Mouse (Mus musculus) embryo, embryonic 9.5 days (tissue): ENCODE results near the gene Tbc1d2b.
A peak's percentile ranks its signal among the peaks of the same experiment; 100 is the strongest.

Experiments used
- DNase-seq: peaks from one replicate; pipeline ENCODE4 v3.0.0-alpha.2; 2017; ENCODE audit errors: extremely low spot score

Tbc1d2b gene

DNA sequence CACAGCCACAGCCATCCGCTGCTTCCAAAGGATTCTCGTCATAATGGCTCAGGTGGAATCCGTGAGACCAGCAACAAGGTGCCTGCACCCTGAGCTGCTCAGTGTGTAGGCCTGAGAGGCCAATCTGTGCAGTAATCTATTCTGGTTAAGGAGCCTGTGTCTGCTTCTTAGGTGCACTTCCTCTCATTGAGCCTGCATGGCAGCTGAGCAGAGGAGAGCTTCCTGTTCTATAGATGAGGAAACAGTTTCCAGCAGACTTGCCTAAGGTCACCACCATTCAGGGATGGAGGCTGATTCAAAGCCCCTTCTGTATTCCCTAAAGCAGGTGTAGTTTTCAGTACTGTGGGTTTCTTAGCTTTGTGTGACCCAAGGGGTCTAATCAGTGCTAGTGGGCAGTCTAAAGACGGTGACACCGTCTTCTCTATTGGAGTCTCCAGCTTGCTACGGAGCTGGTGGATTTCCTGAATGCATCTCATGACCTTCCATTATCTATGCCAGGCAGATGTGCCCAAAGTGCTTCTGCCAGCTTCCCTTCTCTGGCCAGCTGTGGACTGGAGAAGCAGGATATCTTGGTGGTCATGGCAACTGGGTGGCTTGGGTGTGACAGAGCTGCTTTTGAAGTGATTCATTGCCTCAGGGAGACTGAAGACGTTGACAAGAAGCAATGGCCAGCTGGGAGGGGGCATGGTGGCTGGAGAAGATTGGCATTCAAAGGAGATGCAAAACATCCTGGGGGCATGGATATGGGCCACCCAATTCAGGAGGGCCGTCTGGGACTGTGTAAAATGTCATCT, 97.9 kb downstream of the Tbc1d2b start:
- no peak for DNase-seq

- DNase-seq: no peak
Measured at GRCm38 (mm10) chr9:90171421-90171820, 99.2 kb downstream of the Tbc1d2b start.

- DNase-seq: no peak
Measured at GRCm38 (mm10) chr9:90169965-90170364, 100.6 kb downstream of the Tbc1d2b start.

DNA sequence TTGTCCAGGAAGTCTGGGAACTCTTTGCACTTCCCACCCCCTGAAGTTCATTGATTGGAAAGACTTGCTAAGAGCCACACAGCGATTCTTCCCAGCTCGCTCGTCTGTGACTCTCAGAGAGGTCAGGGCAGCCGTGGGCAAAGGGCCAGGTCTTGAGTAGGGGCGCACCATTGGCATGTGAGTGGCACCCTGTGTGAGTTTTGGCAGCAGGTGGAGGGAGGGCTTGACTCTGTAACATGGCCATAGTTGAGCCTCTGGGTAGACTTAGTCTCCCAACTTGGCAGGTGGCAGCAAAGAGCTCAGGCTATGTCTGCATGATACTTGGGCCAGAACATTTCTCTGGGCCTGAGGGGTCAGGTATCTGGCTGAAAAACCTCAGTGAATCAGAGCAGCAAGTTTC, 104.0 kb downstream of the Tbc1d2b start:
- DNase-seq: no peak

DNA sequence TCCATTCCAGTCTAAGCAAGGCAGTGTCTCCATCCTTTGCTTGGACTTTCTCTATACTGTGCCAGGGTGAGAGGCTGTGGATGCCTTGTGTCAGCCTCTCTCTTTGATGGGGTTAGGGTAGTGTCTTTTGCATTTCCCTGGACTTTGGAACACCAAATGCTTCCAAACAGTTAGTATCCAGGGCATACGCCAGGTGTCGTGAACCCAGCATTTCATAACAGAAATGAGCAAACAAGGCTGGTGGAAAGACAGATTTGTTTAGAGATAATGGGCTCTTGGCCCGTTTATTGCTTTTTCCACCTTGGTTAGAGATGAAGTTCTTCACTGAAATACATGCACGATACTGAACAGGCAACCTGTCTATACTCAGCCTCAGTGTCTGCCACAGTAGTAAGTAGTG, 105.0 kb downstream of the Tbc1d2b start:
- DNase-seq: no peak

GRCm38 (mm10) chr9:90164670-90165453, 105.7 kb downstream of the Tbc1d2b start:
- no peak for DNase-seq

DNA sequence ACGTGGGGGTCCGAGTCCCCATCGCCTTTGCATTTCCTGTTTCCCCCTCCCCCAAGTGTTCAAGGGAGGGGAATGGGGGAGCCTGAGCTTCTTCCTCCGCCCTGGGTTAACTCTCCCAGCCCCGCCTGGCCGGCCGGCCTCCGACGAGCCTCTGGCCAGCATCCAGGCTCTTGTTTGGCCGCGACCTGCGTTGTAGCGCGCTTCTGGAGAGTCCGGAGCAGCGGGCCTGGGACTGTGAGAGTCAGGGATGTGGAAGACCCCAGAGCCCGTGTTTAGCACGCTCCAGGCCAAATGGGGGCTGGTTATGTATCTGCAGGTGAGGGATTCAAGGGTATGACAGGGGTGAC, 106.9 kb downstream of the Tbc1d2b start:
- DNase-seq: no peak

- peak; percentile 74 for DNase-seq
Measured at GRCm38 (mm10) chr9:90162926-90163748, 107.5 kb downstream of the Tbc1d2b start, which contains the start of gene Adamts7. Adamts7 (plus strand) TSS chr9:90163069.

DNA sequence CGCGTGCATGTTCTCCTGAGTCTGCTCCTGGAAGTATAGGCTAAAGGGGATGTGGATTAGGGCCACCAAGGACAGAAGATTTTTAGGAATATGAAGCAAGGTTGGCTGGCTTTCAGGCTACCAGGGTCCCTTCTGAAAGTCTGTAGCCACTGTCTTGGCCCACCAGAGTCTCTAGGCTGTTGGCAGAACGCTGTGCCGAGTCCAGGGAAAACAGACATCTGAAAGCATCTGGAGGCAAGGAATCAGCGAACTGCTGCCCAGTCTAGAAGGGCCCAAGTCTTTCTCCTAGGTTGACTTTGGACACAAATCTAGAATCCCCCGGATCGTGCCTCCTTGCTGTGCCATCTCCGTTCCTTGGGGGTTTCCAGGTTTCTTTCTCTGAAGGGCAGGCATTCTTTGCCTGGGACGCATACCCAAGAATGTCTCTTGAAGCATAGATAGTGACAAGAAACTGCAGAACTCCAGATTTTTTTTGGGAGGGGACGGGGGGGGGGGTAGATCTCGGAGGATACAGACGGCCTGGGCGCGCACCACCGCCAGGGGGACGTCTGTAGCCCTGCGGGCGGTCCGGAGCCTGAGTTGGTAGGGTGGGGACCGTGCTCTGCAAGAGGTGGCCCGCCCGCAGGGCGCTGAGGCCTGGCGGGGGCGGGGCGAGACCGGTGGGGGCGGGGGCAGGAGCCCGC, 108.2 kb downstream of the Tbc1d2b start:
- peak; percentile 71 for DNase-seq
